Mouse (Mus musculus) midbrain, embryonic 15.5 days (tissue): Measurements from ENCODE around the gene Rbms3. TPM values are rescaled to one million over a fixed set of nuclear protein-coding genes. Genes with fewer than 3 reads are reported as not detected.

Source experiments
- ATAC-seq: fragments of 200-750 bp; cut with Nextera tagmentation; replicated peaks from 2 replicates; pipeline ENCODE4 v1.8.0; 2017; ENCODE audit warnings: moderate TSS enrichment
- H3K27ac ChIP-seq: fragments of 300-500 bp; sonication (generic); 2 replicates; pipeline ENCODE4 v1.5.1; 2015; ENCODE audit warnings: mild to moderate bottlenecking, inconsistent platforms
- H3K27me3 ChIP-seq: fragments of 300-500 bp; sonication (generic); replicated peaks from 2 replicates; pipeline ENCODE4 v1.6.1; 2015; ENCODE audit warnings: inconsistent platforms
- H3K36me3 ChIP-seq: fragments of 300-500 bp; sonication (generic); replicated peaks from 2 replicates; pipeline ENCODE4 v1.6.1; 2015; ENCODE audit warnings: inconsistent platforms
- H3K4me1 ChIP-seq: fragments of 300-500 bp; sonication (generic); 2 replicates; pipeline ENCODE4 v1.6.1; 2015; ENCODE audit warnings: inconsistent platforms
- H3K4me2 ChIP-seq: fragments of 300-500 bp; sonication (generic); 2 replicates; pipeline ENCODE4 v1.6.1; 2015; ENCODE audit warnings: inconsistent platforms, mild to moderate bottlenecking, moderate library complexity
- H3K4me3 ChIP-seq: fragments of 300-500 bp; sonication (generic); 2 replicates; pipeline ENCODE4 v1.5.1; 2015; ENCODE audit warnings: mild to moderate bottlenecking, inconsistent platforms
- H3K9ac ChIP-seq: fragments of 300-500 bp; sonication (generic); 2 replicates; pipeline ENCODE4 v1.6.1; 2015; ENCODE audit warnings: mild to moderate bottlenecking, inconsistent platforms
- H3K9me3 ChIP-seq: fragments of 300-500 bp; sonication (generic); 2 replicates; pipeline ENCODE4 v1.6.1; 2016; ENCODE audit warnings: inconsistent platforms
- WGBS: fragments of 180-500 bp; shearing (Covaris S2); methylation state at CpG from one replicate; pipeline ENCODE4 v1.1.7; 2015; ENCODE audit warnings: mixed read lengths; 5-methylcytosine and 5-hydroxymethylcytosine counted together
- polyA plus RNA-seq: library from polyadenylated mRNA; unstranded; fragments of >200 nt; fragmentation: Nextera tagmentation; extraction: Ambion mirVana; gene quantifications from 2 replicates; pipeline ENCODE4 v1.2.1, GENCODE M21; 2015

The Rbms3 gene
- polyA plus RNA-seq, 1 experiment from 2014 or later = 51.9 TPM

- WGBS = 95% methylated on average over 5 of the region's 5 CpGs
- H3K27me3 ChIP-seq = no peaks in the 10 kb centered on the region
- ATAC-seq = no peak
- no peak overlapping the region for H3K9ac ChIP-seq
- H3K9me3 ChIP-seq = no peaks in the 10 kb centered on the region
- H3K27ac ChIP-seq = no peak overlapping the region
- no peaks in the 10 kb centered on the region for H3K4me1 ChIP-seq
- no peak overlapping the region for H3K4me2 ChIP-seq
- H3K4me3 ChIP-seq = no peak overlapping the region
- H3K36me3 ChIP-seq = no peaks in the 10 kb centered on the region
Observed at GRCm38 (mm10) chr9:116618886-116619285, 1010.8 kb downstream of the Rbms3 start.

- Histone ChIP-seq H3K27ac (no peak overlapping the region), H3K9ac (no peak overlapping the region), H3K36me3 (no peaks in the 10 kb centered on the region), H3K4me1 (no peaks in the 10 kb centered on the region), H3K9me3 (no peaks in the 10 kb centered on the region), H3K27me3 (no peaks in the 10 kb centered on the region), H3K4me2 (no peak overlapping the region), H3K4me3 (no peak overlapping the region)
- ATAC-seq = no peak
- 89% methylated on average over 7 of the region's 7 CpGs for WGBS
Observed at GRCm38 (mm10) chr9:116613276-116613675, 1016.4 kb downstream of the Rbms3 start.

GRCm38 (mm10) chr9:116596046-116596445, 1033.7 kb downstream of the Rbms3 start:
- Histone ChIP-seq H3K4me1 (no peaks in the 10 kb centered on the region), H3K4me2 (no peak overlapping the region), H3K4me3 (no peak overlapping the region), H3K27me3 (no peaks in the 10 kb centered on the region), H3K36me3 (no peaks in the 10 kb centered on the region), H3K9ac (no peak overlapping the region), H3K27ac (no peak overlapping the region), H3K9me3 (no peaks in the 10 kb centered on the region)
- WGBS = 95% methylated on average over 10 of the region's 10 CpGs
- ATAC-seq = no peak

- Histone ChIP-seq H3K36me3 (no peaks in the 10 kb centered on the region), H3K9me3 (no peaks in the 10 kb centered on the region), H3K27ac (no peak overlapping the region), H3K4me3 (no peak overlapping the region), H3K4me1 (no peaks in the 10 kb centered on the region), H3K27me3 (no peaks in the 10 kb centered on the region), H3K9ac (no peak overlapping the region), H3K4me2 (no peak overlapping the region)
- WGBS = 91% methylated on average over 4 of the region's 4 CpGs
- ATAC-seq = no peak
Observed at GRCm38 (mm10) chr9:116592486-116592885, 1037.2 kb downstream of the Rbms3 start.

GRCm38 (mm10) chr9:116591071-116591470, 1038.6 kb downstream of the Rbms3 start:
- H3K4me2 ChIP-seq = no peak overlapping the region
- H3K4me3 ChIP-seq = no peak overlapping the region
- H3K27ac ChIP-seq = no peak overlapping the region
- H3K4me1 ChIP-seq = no peaks in the 10 kb centered on the region
- H3K9me3 ChIP-seq = no peaks in the 10 kb centered on the region
- 80% methylated on average over 9 of the region's 9 CpGs for WGBS
- H3K36me3 ChIP-seq = no peaks in the 10 kb centered on the region
- H3K27me3 ChIP-seq = no peaks in the 10 kb centered on the region
- ATAC-seq = no peak
- H3K9ac ChIP-seq = no peak overlapping the region

GRCm38 (mm10) chr9:116569680-116570079, 1060.0 kb downstream of the Rbms3 start:
- no peak for ATAC-seq
- Histone ChIP-seq H3K9ac (no peak overlapping the region), H3K9me3 (no peaks in the 10 kb centered on the region), H3K27ac (no peak overlapping the region), H3K4me3 (no peak overlapping the region), H3K36me3 (no peaks in the 10 kb centered on the region), H3K4me1 (no peaks in the 10 kb centered on the region), H3K4me2 (no peak overlapping the region), H3K27me3 (no peaks in the 10 kb centered on the region)
- 85% methylated on average over 2 of the region's 2 CpGs for WGBS

- Histone ChIP-seq H3K4me3 (no peak overlapping the region), H3K27me3 (no peaks in the 10 kb centered on the region), H3K36me3 (no peaks in the 10 kb centered on the region), H3K4me2 (no peak overlapping the region), H3K4me1 (no peaks in the 10 kb centered on the region), H3K27ac (no peak overlapping the region), H3K9me3 (no peaks in the 10 kb centered on the region), H3K9ac (no peak overlapping the region)
- WGBS = 91% methylated on average over 7 of the region's 7 CpGs
- ATAC-seq = no peak
Observed at GRCm38 (mm10) chr9:116566711-116567110, 1063.0 kb downstream of the Rbms3 start.

GRCm38 (mm10) chr9:116557781-116558180, 1071.9 kb downstream of the Rbms3 start:
- Histone ChIP-seq H3K9ac (no peak overlapping the region), H3K4me3 (no peak overlapping the region), H3K4me2 (no peak overlapping the region), H3K9me3 (no peaks in the 10 kb centered on the region), H3K27me3 (no peaks in the 10 kb centered on the region), H3K27ac (no peak overlapping the region), H3K4me1 (peaks cover 7% of the 10 kb centered on the region; the same call in 1 of the 2 replicates), H3K36me3 (no peaks in the 10 kb centered on the region)
- no peak for ATAC-seq
- WGBS = 90% methylated on average over 5 of the region's 5 CpGs

- no peak overlapping the region for H3K9ac ChIP-seq
- WGBS = 30% methylated on average over 8 of the region's 8 CpGs
- no peak overlapping the region for H3K4me3 ChIP-seq
- H3K9me3 ChIP-seq = no peaks in the 10 kb centered on the region
- H3K4me1 ChIP-seq = peaks cover 7% of the 10 kb centered on the region; the same call in 1 of the 2 replicates
- H3K27me3 ChIP-seq = no peaks in the 10 kb centered on the region
- H3K27ac ChIP-seq = no peak overlapping the region
- no peak overlapping the region for H3K4me2 ChIP-seq
- ATAC-seq = no peak
- no peaks in the 10 kb centered on the region for H3K36me3 ChIP-seq
Observed at GRCm38 (mm10) chr9:116556641-116557040, 1073.1 kb downstream of the Rbms3 start.

GRCm38 (mm10) chr9:116553181-116553580, 1076.5 kb downstream of the Rbms3 start:
- ATAC-seq = no peak
- no peaks in the 10 kb centered on the region for H3K9me3 ChIP-seq
- H3K4me1 ChIP-seq = peaks cover 7% of the 10 kb centered on the region; the same call in 1 of the 2 replicates
- H3K27ac ChIP-seq = no peak overlapping the region
- H3K9ac ChIP-seq = no peak overlapping the region
- H3K4me3 ChIP-seq = no peak overlapping the region
- no peaks in the 10 kb centered on the region for H3K36me3 ChIP-seq
- no peak overlapping the region for H3K4me2 ChIP-seq
- WGBS = 82% methylated on average over 3 of the region's 3 CpGs
- H3K27me3 ChIP-seq = no peaks in the 10 kb centered on the region

- no peak overlapping the region for H3K9ac ChIP-seq
- H3K4me2 ChIP-seq = no peak overlapping the region
- H3K9me3 ChIP-seq = no peaks in the 10 kb centered on the region
- no peak overlapping the region for H3K4me3 ChIP-seq
- no peaks in the 10 kb centered on the region for H3K36me3 ChIP-seq
- H3K27ac ChIP-seq = no peak overlapping the region
- no peaks in the 10 kb centered on the region for H3K4me1 ChIP-seq
- no peaks in the 10 kb centered on the region for H3K27me3 ChIP-seq
- WGBS = 92% methylated on average over 4 of the region's 4 CpGs
- no peak for ATAC-seq
Observed at GRCm38 (mm10) chr9:116546156-116546555, 1083.6 kb downstream of the Rbms3 start.

- Histone ChIP-seq H3K9me3 (no peaks in the 10 kb centered on the region), H3K4me1 (no peaks in the 10 kb centered on the region), H3K27me3 (no peaks in the 10 kb centered on the region), H3K4me2 (no peak overlapping the region), H3K9ac (no peak overlapping the region), H3K27ac (no peak overlapping the region), H3K36me3 (no peaks in the 10 kb centered on the region), H3K4me3 (no peak overlapping the region)
- WGBS = 88% methylated on average over 4 of the region's 4 CpGs
- no peak for ATAC-seq
Observed at GRCm38 (mm10) chr9:116542793-116543192, 1086.9 kb downstream of the Rbms3 start.

- 86% methylated on average over 7 of the region's 7 CpGs for WGBS
- Histone ChIP-seq H3K4me2 (no peak overlapping the region), H3K36me3 (no peaks in the 10 kb centered on the region), H3K9me3 (no peaks in the 10 kb centered on the region), H3K27me3 (no peaks in the 10 kb centered on the region), H3K9ac (no peak overlapping the region), H3K4me1 (no peaks in the 10 kb centered on the region), H3K27ac (no peak overlapping the region), H3K4me3 (no peak overlapping the region)
- no peak for ATAC-seq
Observed at GRCm38 (mm10) chr9:116541976-116542375, 1087.7 kb downstream of the Rbms3 start.
